Mouse (Mus musculus) kidney, adult 2 months (tissue): ENCODE results near the gene Ccdc115.

ENCODE experiments used
- CTCF ChIP-seq: fragments of 200-500 bp; conservative IDR thresholded peaks from 2 replicates; pipeline ENCODE4 v1.5.1; 2011; ENCODE audit warnings: low read depth, mild to moderate bottlenecking, control low read depth, low read length, moderate library complexity, mixed read lengths; ENCODE audit not compliant: insufficient read depth, insufficient read length
- POLR2A ChIP-seq: fragments of 200-500 bp; IDR thresholded peaks from one replicate; pipeline ENCODE4 v1.6.1; 2011; ENCODE audit warnings: low read depth, low read length, control low read depth

DNA sequence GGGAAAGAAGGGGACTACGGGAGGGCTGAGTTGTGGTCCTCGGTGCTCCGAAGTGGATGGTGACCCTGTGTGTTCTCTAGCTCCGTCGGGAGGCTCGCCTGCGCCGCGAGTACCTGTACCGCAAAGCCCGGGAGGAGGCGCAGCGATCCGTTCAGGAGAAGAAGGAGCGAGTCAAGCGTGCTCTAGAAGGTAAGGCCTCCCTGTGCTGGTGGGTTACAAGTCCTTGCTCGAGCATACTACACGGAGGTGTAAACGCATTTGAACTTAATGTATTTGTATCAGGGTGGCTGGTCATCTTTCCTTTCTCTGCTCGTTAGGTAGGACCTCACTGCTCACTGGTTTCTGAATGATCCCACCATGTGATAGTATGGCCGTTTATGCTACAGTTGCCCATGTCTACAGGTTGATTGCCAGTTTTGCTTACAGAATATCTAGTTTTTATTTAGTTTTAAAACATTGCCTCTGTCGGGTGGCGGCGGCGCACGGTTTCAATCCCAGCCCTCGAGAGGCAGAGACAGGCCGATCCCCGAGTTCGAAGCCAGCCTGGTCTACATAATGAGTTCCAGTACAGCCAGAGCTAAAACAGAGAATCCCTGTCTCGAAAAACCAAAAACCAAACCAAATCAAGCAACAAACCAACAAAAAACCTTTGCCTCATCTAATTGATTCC is 624 bp upstream of the Ccdc115 start:
- TF ChIP-seq CTCF (peak; percentile 31; the same call in 1 of the 2 replicates), POLR2A (peak; percentile 46)
